Mouse (Mus musculus): Measurements from ENCODE around the gene Glycam1.
"Not testable (repeated sequence)": the region's sequence is repeated elsewhere in the genome, so short reads cannot be mapped to it uniquely, and the experiment has no call there.

Glycam1 gene

GRCm38 (mm10) chr15:103564981-103565380 is at the start of gene Glycam1:
Glycam1 (minus strand) TSS chr15:103565081.
- no peak for DNase-seq

DNA sequence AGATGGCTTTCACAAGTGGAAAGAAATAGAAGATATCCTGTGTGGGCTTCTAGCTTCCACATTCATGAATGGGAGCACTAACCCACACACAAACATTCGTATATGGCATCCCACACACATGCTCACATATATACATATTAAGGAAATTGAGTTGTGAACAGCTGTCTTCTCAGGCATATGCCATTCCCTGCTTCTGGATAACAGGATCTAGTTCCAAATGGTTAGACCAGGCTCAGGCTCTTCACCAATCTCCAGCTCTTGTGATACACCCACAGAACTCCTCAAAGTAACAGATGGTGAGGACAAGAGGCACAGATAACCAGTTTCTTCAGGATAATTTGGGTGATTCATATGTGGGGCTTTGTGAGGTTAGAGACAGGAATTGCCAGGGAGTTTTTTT is 39.6 kb upstream of the Glycam1 start:
- no peak for DNase-seq

- DNase-seq = no peak
These were observed 25.9 kb upstream of the Glycam1 start for GRCm38 (mm10) chr15:103590779-103591178.

DNA sequence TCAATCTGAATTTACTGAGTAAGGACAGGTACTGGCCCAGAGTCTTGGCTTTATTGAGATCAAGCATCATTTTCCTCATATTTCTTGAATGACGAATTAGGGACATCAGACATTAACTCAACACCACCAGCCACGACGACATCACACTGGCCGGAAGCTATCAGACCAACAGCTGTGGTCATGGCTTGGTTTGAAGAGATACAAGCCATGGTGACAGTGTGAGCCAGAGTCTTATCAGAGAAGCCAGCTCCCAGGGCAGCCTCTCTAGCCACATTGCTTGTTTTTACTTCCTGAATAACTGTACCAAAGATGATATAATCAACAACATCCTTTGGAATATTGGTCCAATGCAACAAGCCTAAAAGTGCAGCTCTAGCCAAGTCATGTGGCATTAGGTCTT is 22.9 kb upstream of the Glycam1 start:
- DNase-seq = not testable (repeated sequence)

DNA sequence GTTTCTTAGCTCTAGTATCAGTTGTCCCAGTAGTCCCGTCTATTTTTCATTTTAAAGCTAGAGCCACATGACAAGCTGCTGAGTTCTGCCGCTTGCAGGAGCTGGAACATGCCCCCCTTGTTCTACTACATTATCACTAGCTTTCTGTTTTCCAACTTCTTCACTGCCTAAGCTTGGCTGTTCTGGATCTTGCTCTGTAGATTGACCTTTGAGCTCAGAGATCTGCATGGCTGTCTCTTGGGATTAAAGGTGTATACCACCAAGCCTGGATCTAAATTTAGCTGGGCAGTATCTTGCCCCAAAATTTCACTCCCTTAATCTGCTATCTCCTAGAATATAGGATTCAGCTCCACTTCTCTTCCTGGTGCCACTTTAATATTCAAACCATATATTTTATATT is 21.0 kb upstream of the Glycam1 start:
- no peak for DNase-seq

DNA sequence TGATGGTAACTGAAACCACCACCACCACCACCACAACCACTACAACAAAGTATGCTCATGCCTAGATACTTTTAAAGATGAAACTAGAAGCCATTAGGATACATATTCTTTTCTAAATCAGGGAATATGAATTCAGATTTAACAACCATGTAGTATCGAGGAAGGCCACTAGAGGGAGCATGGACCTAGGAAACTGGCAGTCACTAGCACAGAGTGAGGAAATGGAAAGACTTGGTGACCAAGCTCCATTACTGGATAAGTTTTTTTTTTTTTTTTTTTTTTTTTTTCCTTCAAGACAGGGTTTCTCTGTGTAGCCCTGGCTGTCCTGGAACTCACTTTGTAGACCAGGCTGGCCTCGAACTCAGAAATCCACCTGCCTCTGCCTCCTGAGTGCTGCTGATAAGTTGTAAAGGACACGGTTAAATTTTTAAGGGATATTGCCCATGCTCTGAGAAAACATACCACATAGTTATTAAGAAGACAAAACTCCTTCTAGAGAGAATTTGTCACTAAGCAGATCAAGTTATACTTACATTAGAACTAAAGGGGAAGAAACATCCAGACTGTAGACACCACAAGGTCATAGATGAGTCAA is 12.7 kb downstream of the Glycam1 start:
- DNase-seq = no peak

GRCm38 (mm10) chr15:103551053-103551452 is 13.8 kb downstream of the Glycam1 start:
- DNase-seq = no peak

DNA sequence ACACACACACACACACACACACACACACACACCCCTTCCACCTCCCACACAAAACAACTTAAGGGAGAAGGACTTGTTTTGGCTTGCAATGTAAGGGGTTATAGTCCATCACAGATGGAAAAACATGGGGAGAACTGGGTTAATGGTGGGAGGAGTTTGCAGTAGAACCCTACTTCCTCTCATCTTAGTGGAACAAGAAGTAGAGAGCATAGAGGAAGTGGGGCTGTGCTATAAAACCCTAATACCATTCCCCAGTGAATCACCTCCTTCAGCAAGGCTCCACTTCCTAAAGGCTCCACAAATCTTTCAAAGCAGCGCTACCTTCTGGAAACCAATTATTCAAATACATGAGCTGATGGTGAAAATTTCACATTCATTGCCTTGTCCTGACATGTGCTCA is 15.4 kb downstream of the Glycam1 start:
- no peak for DNase-seq

DNA sequence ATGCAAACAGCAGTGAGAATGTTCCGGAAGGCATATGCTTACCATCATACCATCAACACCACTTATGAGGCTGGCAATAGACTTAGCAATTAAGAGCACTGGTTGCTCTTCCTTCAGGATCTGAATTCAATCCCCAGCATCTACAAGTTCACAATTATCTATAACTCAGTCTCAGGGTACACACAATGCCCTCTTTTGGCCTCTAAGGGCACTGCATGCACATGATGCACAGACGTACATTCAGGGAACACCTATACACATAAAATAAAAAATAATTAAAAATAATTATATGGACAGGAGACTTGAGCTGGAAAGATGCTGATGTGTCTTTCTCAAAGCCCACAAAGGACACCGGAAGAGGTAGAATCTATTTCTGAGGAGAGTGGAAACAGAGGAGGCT is 16.9 kb downstream of the Glycam1 start:
- DNase-seq = no peak

DNA sequence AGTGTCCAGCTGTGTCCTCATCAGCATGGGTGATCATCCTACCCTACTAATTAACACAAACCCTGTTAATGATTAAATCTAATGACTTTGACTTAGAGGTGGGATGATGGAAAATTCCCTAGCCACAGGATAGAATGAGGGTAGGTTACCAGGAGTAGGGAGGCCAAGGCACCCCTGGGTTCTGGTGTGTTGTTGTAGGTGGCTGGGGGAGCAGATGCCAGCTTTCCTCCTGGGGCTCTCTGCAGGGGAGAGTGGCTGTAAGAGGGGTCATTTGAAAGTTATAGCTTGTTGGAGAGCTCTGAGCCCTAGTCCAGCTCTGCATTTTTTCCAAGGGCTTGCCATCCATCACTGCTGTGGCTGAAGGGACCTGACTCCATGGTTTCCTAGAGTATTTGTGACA is 22.4 kb downstream of the Glycam1 start:
- DNase-seq = peak; percentile 87

- DNase-seq = peak; percentile 25
These were observed 24.2 kb downstream of the Glycam1 start for GRCm38 (mm10) chr15:103540646-103541045.

DNA sequence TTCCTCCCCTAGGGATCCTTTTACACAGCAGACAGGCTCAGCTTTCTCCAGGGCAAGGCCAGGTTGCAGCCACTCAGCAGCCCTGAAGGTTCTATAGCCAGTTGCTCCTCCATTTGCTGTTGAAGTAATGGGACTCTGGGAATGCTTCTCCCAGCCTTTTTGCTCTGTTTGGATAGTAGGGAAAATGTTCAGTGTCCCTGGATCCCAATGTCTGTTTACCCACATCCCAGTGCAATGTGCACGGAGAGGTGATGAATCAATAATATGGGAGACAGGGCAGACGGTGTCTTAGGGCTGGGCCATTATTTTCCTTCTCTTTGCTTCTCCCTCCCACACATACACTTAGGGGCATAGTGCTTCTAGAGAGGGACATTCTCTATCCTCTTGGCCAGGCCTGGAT is 25.6 kb downstream of the Glycam1 start:
- peak; percentile 28 for DNase-seq

- peak; percentile 55 for DNase-seq
These were observed 27.1 kb downstream of the Glycam1 start, which contains the start of gene Ppp1r1a for GRCm38 (mm10) chr15:103537822-103538213. Ppp1r1a (minus strand) TSS chr15:103538003.

DNA sequence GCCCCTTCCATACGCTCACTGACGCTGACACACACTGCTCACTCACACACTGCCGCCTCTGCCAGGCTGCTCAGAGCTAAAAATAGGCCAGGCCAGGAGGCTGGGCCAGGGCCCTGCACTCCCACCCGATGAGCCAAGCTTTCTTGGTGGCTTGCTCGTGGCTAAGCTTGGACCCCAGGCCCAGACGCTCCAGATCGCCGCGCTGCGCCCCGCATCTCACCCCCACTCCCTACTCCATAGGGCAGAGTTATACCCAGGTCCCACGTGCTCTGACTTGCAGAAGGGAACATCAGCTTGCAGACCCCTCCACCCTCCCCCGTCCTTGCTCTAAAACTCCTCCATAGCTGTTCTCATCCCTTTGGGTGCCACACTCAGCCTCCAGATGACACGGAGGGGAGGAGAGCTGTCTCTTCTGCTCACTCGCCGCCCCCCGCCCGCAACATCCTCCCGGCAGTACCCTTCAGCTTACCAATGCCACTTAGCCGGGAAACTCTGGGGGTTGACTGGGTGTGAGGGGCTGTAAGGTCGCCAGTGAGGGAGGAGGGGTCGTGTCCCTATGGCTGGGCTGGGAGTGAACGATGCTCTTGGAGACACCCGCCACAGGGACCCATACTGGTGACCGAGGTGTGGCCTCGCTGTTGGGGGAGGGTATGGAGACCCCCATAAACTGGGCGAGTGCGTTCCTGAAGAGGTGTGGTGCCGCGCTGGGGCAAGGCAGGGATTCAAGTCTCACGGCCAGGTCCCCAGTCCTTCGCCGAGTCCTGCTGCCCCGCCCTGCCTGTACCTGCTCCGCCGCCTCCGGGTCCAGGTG is 27.7 kb downstream of the Glycam1 start:
- peak; percentile 28 for DNase-seq

GRCm38 (mm10) chr15:103536456-103536855 is 28.4 kb downstream of the Glycam1 start:
- DNase-seq = peak; percentile 1

DNA sequence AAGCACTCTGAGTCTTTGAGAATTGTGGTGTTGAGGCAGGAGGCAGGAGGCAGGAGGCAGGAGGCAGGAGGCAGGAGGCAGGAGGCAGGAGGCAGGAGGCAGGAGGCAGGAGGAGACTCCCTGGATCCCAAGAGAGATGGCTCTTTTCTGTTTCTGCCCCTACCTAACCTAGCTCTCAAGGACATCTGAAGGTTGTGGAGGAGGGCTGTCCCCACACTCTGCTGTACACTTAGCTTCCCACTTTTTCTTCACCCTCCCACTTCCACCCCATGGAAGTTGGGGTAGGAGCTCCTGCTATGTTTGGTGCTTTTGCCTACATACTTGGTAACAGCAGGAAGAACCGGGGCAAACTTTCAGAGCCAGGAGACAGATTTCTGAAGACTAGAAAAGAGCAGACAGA is 29.1 kb downstream of the Glycam1 start:
- peak; percentile 30 for DNase-seq

DNA sequence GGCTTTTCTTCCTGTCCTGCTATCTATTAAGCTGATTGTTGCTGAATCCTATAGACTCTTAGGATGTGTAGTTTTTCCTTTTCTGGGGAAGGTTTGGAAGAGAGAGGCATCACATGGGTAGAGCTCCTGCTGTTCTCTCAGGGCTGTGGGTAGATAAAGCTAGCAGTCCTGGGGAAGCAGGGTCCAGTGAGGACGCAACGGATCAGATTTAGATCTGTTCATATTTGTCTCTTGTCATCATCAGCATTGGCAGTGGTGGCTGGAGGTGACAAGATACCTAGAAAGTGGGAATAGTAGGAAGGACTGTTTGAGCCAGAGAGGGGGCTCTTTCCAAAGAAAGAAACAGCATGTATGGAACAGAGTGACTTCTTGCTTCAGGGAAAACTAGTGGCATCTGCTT is 29.9 kb downstream of the Glycam1 start:
- no peak for DNase-seq

GRCm38 (mm10) chr15:103534054-103534620 is 30.7 kb downstream of the Glycam1 start:
- no peak for DNase-seq

DNA sequence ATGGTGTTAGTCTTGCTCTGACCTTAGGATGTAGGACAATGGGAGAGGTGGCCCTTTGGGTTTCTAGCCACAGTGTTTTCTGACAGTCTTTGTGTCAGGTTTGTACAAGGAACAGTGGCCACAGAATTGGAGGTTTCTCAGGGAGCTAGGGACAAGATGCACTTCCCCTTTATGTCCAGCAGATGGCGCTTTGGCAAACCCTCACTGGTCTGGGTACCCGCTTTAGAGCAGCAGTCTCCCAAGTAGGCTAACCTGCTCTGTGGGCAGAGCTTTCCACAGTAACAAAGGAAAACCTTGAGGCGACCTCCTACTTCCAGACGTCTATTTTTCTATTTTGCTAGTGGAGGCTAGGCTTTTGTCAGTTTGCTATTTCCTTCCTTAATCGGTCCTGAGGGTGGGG is 34.5 kb downstream of the Glycam1 start:
- peak; percentile 50 for DNase-seq

DNA sequence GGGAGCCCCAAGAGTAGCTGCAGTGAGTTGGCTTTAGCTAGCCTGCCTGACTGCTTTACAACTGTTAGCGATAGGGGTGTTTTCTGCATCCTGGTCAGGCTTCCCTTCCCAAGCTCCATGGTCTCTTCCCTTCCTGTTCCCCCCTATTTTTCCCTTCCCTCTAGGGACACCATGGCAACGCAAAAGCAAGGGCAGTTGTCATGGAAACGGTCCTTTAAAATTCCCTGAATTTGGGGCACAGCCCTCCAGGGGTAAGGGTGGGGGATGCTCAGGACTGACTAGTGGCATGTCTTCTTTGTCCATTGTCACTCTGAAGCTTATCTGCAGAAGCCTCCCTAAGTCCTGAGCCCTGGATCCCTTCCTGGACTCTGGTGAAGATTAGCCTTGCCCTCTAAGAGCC is 41.7 kb downstream of the Glycam1 start:
- no peak for DNase-seq

DNA sequence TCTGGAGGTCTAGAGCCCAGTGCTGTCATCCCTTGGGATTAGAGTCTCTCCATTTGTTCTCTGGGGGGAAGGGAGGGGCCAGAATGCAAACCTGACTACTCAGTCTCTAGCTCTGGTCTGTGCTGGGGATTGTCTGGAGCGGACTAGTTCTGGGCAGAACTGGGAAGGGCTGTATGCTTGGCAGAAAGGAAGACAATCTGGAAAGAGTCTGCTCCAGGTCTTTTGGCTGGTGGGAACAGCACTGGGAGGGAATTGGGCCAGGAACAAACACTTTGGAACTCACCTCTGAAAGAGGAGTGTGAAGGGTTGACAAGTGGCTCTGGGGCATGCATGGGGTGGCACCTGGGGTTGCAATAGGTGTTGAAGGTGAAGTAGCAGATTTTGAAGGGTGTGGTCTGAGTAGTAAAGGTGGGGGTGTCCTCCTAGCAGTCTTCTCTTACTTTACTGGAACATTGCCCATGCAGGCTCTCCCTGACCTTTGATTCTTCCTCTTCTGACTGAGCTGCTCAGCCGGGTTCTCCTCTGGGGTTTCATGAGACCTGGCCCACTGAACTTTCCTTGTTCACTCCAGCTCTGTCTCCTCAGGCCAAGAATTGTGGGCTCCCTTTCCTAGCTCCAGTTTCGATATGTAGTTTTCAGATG is 42.3 kb downstream of the Glycam1 start:
- peak; percentile 19 for DNase-seq

DNA sequence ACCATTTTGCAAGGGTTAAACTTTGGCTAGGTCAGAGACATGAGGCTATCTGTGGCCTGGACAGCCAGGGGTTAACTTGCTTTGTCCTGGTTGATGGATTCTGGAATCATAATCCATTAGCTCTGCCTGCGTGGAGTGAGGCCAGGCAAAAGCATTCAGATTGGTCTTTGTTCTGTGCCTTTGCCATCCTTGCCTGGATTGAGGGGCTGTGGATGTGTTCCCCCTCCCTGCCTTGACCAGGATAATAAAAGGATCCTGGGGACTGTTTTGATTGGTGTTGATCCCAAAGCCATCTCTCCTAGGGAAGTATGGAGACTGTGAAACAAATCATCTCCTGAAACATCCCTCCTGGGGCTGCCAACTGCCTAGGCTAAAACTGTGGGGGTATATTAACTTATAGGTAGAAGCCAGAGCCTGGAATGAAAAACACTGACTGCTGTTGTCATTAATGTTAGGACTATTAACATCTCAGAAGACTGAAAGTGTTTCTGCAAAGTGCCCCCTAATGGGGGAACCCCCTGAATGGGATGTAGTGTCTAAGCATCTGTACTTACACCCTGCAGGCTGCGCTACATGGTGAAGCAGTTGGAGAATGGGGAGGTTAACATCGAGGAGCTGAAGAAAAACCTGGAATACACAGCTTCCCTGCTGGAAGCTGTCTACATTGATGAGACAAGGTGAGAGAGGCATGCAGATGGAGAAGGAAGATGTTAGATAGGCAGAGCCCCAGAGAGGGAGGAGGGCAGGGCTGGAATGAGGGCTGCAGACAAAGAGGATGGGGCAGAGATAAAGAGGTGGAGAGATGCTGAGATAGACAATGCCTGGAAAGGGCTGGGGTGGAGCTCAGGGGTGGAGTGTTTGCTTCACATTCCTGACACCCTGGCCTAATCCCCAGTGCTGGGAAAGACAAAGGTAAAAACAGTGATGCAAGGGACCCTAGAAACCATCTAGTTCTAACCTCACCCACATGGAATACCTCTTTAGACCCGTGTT is 45.2 kb downstream of the Glycam1 start:
- no peak for DNase-seq

Data from kidney, adult 11 months (tissue).